Mouse (Mus musculus) forebrain, postnatal 0 days (tissue): ENCODE data around the gene Zfp536. TPM values are rescaled to one million over a fixed set of nuclear protein-coding genes. Genes with fewer than 3 reads are reported as not detected.

Experiments
- ATAC-seq: fragments of 200-750 bp; cut with Nextera tagmentation; 2 replicates; pipeline ENCODE4 v1.8.0; 2017; ENCODE audit warnings: mild to moderate bottlenecking, moderate library complexity
- DNase-seq: peaks from one replicate; pipeline ENCODE4 v3.0.0-alpha.2; 2015
- H3K27ac ChIP-seq: fragments of 300-500 bp; sonication (generic); 2 replicates; pipeline ENCODE4 v1.5.1; 2014; ENCODE audit warnings: low read depth, mild to moderate bottlenecking, antibody characterized with exemption, low read length, moderate library complexity, mixed read lengths
- H3K27me3 ChIP-seq: fragments of 300-500 bp; sonication (generic); 2 replicates; pipeline ENCODE4 v1.6.1; 2014; ENCODE audit warnings: mild to moderate bottlenecking, low read length, mixed read lengths; ENCODE audit not compliant: insufficient read depth
- H3K36me3 ChIP-seq: fragments of 300-500 bp; sonication (generic); 2 replicates; pipeline ENCODE4 v1.6.1; 2014; ENCODE audit warnings: mild to moderate bottlenecking, moderate library complexity; ENCODE audit not compliant: insufficient read depth
- H3K4me1 ChIP-seq: fragments of 300-500 bp; sonication (generic); 2 replicates; pipeline ENCODE4 v1.6.1; 2014; ENCODE audit warnings: antibody characterized with exemption; ENCODE audit not compliant: insufficient read depth
- H3K4me2 ChIP-seq: fragments of 300-500 bp; sonication (generic); 2 replicates; pipeline ENCODE4 v1.6.1; 2014; ENCODE audit warnings: low read depth, mild to moderate bottlenecking, moderate library complexity
- H3K4me3 ChIP-seq: fragments of 300-500 bp; sonication (generic); 2 replicates; pipeline ENCODE4 v1.5.1; 2014; ENCODE audit warnings: low read depth, low read length, mixed read lengths
- H3K9ac ChIP-seq: fragments of 300-500 bp; sonication (generic); 2 replicates; pipeline ENCODE4 v1.6.1; 2014; ENCODE audit warnings: mild to moderate bottlenecking
- H3K9me3 ChIP-seq: fragments of 300-500 bp; sonication (generic); 2 replicates; pipeline ENCODE4 v1.6.1; 2016; ENCODE audit warnings: low read length
- CTCF ChIP-seq: sonication (generic); IDR thresholded peaks from 2 replicates; pipeline ENCODE4 v1.5.1; 2016; ENCODE audit warnings: antibody characterized with exemption, control low read depth, low read depth
- WGBS: fragments of 180-500 bp; shearing (Covaris S2); extraction: QIAGEN DNeasy Blood & Tissue Kit; methylation state at CpG from one replicate; pipeline ENCODE4 v1.1.7; 2014; 5-methylcytosine and 5-hydroxymethylcytosine counted together
- polyA plus RNA-seq: library from polyadenylated mRNA; unstranded; fragments of >200 nt; fragmentation: Nextera tagmentation; extraction: Ambion mirVana; gene quantifications from 2 replicates; pipeline ENCODE4 v1.2.1, GENCODE M21; 2015
- total RNA-seq: library from RNA; depleted of rRNA; stranded (reverse); fragments of >200 nt; gene quantifications from 2 replicates; pipeline ENCODE4 v1.2.3, GENCODE M21; 2014

Gene Zfp536
- total and polyA plus RNA-seq, 2 experiments from 2014 or later, result 17.0 to 34.9 TPM

GRCm38 (mm10) chr7:37565371-37565770, 208.1 kb downstream of the Zfp536 start:
- TF ChIP-seq CTCF, result no peak
- DNase-seq (no peak), ATAC-seq (no peak)
- 28% methylated on average over 8 of the region's 8 CpGs for WGBS
- Histone ChIP-seq H3K9me3 (no peaks in the 10 kb centered on the region), H3K27ac (no peak overlapping the region), H3K4me3 (no peak overlapping the region), H3K4me2 (no peak overlapping the region), H3K27me3 (no peaks in the 10 kb centered on the region), H3K4me1 (peaks cover 32% of the 10 kb centered on the region), H3K36me3 (0 out of 2 replicates have a peak, but pooled peaks cover 3% of the 10 kb centered on the region), H3K9ac (no peak overlapping the region)

- no peaks in the 10 kb centered on the region for H3K9me3 ChIP-seq
- H3K4me1 ChIP-seq, result peaks cover 32% of the 10 kb centered on the region
- peak overlapping the region; percentile 15 for H3K4me2 ChIP-seq
- H3K36me3 ChIP-seq, result 0 out of 2 replicates have a peak, but pooled peaks cover 3% of the 10 kb centered on the region
- no peak for TF ChIP-seq CTCF
- no peak overlapping the region for H3K4me3 ChIP-seq
- DNase-seq (peak; percentile 40), ATAC-seq (no peak)
- H3K27me3 ChIP-seq, result no peaks in the 10 kb centered on the region
- peak overlapping the region; percentile 19; the same call in 1 of the 2 replicates for H3K9ac ChIP-seq
- H3K27ac ChIP-seq, result no peak overlapping the region
- WGBS, result 16% methylated on average over 10 of the region's 10 CpGs
Observed at GRCm38 (mm10) chr7:37564644-37565043, 208.8 kb downstream of the Zfp536 start.

GRCm38 (mm10) chr7:37563831-37564400, 209.5 kb downstream of the Zfp536 start:
- Histone ChIP-seq H3K4me3 (no peak overlapping the region), H3K36me3 (0 out of 2 replicates have a peak, but pooled peaks cover 3% of the 10 kb centered on the region), H3K9ac (no peak overlapping the region), H3K27me3 (no peaks in the 10 kb centered on the region), H3K9me3 (no peaks in the 10 kb centered on the region), H3K27ac (peak overlapping the region; percentile 35; the same call in 1 of the 2 replicates), H3K4me1 (peaks cover 32% of the 10 kb centered on the region), H3K4me2 (peak overlapping the region; percentile 15)
- ATAC-seq (no peak), DNase-seq (no peak)
- 18% methylated on average over 6 of the region's 6 CpGs for WGBS
- no peak for TF ChIP-seq CTCF

- 8% methylated on average over 8 of the region's 8 CpGs for WGBS
- no peaks in the 10 kb centered on the region for H3K9me3 ChIP-seq
- no peaks in the 10 kb centered on the region for H3K27me3 ChIP-seq
- H3K4me3 ChIP-seq, result no peak overlapping the region
- TF ChIP-seq CTCF, result peak; percentile 7; the same call in 1 of the 2 replicates
- peak overlapping the region; percentile 45; the same call in 1 of the 2 replicates for H3K27ac ChIP-seq
- no peak overlapping the region for H3K9ac ChIP-seq
- H3K4me2 ChIP-seq, result peak overlapping the region; percentile 45
- H3K36me3 ChIP-seq, result no peaks in the 10 kb centered on the region
- ATAC-seq (peak; percentile 69), DNase-seq (peak; percentile 66)
- H3K4me1 ChIP-seq, result peaks cover 32% of the 10 kb centered on the region
Observed at GRCm38 (mm10) chr7:37563171-37563574, 210.3 kb downstream of the Zfp536 start.

- H3K27me3 ChIP-seq, result no peaks in the 10 kb centered on the region
- 0 out of 2 replicates have a peak overlapping the region, but pooled peaks have one; percentile 45 for H3K27ac ChIP-seq
- no peak for TF ChIP-seq CTCF
- H3K9ac ChIP-seq, result no peak overlapping the region
- no peaks in the 10 kb centered on the region for H3K36me3 ChIP-seq
- WGBS, result 29% methylated on average over 7 of the region's 7 CpGs
- no peaks in the 10 kb centered on the region for H3K9me3 ChIP-seq
- peak overlapping the region; percentile 45 for H3K4me2 ChIP-seq
- DNase-seq (no peak), ATAC-seq (peak; percentile 32; the same call in 1 of the 2 replicates)
- no peak overlapping the region for H3K4me3 ChIP-seq
- peaks cover 32% of the 10 kb centered on the region for H3K4me1 ChIP-seq
Observed at GRCm38 (mm10) chr7:37562505-37562904, 210.9 kb downstream of the Zfp536 start.

- H3K4me2 ChIP-seq, result no peak overlapping the region
- H3K4me1 ChIP-seq, result peaks cover 25% of the 10 kb centered on the region
- no peaks in the 10 kb centered on the region for H3K9me3 ChIP-seq
- WGBS, result 59% methylated on average over 7 of the region's 7 CpGs
- H3K27me3 ChIP-seq, result no peaks in the 10 kb centered on the region
- H3K36me3 ChIP-seq, result no peaks in the 10 kb centered on the region
- ATAC-seq (peak; percentile 50), DNase-seq (peak; percentile 69)
- H3K27ac ChIP-seq, result no peak overlapping the region
- no peak overlapping the region for H3K9ac ChIP-seq
- no peak overlapping the region for H3K4me3 ChIP-seq
- no peak for TF ChIP-seq CTCF
Observed at GRCm38 (mm10) chr7:37560581-37560980, 212.9 kb downstream of the Zfp536 start.

GRCm38 (mm10) chr7:37559851-37560250, 213.6 kb downstream of the Zfp536 start:
- no peaks in the 10 kb centered on the region for H3K9me3 ChIP-seq
- H3K36me3 ChIP-seq, result no peaks in the 10 kb centered on the region
- no peaks in the 10 kb centered on the region for H3K27me3 ChIP-seq
- ATAC-seq (no peak), DNase-seq (no peak)
- no peak for TF ChIP-seq CTCF
- H3K27ac ChIP-seq, result no peak overlapping the region
- H3K4me2 ChIP-seq, result no peak overlapping the region
- H3K9ac ChIP-seq, result no peak overlapping the region
- H3K4me1 ChIP-seq, result peaks cover 21% of the 10 kb centered on the region; the same call in 1 of the 2 replicates
- WGBS, result 46% methylated on average over 3 of the region's 3 CpGs
- H3K4me3 ChIP-seq, result no peak overlapping the region
